Mouse (Mus musculus) ES-CJ7 (cell line): Measurements from ENCODE around the gene Fxyd2.

Source experiments
- DNase-seq: peaks from one replicate; pipeline ENCODE4 v3.0.0; 2011; ENCODE audit warnings: low read depth, low spot score

Gene Fxyd2

DNA sequence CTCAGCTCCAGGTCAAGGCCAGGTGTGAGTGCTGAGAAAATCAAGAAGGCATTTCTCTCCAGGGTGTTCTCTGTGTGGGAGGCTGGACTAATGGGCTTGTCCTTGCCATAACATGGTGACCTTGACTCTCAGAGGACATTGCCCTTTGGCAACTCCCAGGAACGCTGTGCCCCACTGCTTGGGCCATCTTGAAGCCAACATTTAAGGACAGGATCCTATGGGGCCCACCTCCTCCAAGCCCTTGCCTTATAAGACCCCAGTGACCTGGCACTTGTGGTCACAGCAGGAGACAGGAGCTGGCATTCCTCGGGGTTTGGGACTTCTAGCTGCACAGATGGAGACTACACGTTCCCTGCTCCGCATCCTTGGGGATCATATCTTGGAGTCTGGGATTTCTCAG, at the start of gene Fxyd2:
TSS of gene Fxyd2 (plus strand) at position 236 of the 400 bp plus-strand sequence.
- DNase-seq: no peak

DNA sequence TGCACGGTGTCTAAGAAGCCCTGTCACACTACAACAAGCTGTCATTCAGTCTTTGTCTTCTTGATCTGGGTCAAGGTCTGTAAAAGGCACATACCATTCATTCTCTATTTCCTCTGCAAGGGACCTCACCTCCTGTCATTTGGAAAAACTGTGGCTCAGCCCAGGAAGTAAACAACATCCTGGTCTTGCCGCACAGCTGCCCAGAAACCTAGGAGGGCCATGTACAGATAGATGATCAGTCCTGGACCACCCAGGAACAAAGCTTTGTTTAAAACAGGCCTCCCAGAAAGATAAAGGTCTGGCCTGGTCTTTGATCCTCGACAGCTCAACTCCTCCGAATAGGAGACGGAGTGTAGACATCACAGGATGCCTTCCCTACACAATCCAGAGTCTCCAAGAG, 49.6 kb upstream of the Fxyd2 start:
- DNase-seq: peak; percentile 78

DNA sequence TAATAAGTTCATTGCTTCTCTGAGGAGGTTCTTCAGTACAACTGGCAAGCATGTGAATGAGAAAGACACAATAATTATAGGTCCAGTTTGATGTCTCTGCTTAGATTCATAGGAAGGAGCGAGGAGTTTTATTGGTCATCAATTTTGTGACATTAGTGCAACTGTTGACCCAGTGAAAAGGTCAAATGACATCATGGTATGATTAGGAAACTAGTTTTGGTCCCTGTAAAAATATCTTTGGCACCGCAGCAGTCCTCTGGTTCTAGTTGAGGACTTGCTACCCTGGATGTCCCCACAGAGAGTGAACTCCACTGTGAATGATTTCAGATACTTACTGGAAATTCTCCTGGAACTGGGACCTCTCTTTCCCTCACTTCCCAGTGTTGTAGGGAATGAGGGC, 44.3 kb upstream of the Fxyd2 start:
- no peak for DNase-seq

DNA sequence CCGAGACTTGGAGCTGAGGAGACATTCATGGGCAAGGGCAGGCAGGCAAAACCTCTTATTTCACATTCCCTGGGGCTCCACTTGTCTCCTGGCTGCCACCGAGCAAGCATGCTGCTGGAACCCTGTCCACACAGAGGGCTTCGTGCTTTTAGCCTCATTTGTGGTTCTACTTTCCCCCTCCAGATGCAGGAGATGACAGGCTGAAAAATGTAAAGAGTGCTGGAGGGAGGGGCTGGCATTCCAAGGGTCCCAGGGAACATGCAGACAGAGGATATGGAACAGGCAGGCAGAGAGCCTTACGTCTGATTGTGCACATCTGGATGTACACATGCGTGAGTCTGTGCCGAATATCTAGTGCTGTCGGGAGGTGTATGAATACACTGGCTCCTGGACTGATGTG, 41.1 kb upstream of the Fxyd2 start:
- no peak for DNase-seq

DNA sequence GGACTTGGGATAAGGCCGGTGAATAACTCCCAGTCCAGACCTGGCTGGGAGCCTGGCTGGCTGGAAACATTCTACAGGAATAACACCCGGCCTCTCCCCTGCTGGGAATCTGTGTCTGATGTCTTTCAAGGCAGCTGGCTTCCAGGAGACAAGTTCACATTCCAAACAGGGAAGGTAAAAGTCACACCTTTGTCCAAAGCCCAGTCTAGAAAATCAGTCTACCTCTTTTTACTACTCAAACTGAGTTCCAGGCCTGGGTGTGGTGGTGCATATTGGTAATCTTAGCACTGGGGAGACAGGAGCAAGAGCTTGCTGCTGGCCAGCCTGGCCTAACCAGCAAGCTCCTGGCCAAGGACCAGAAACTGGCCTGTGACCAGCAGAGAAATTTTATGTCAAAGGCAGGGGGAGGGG, 37.4 kb upstream of the Fxyd2 start:
- DNase-seq: peak; percentile 88

DNA sequence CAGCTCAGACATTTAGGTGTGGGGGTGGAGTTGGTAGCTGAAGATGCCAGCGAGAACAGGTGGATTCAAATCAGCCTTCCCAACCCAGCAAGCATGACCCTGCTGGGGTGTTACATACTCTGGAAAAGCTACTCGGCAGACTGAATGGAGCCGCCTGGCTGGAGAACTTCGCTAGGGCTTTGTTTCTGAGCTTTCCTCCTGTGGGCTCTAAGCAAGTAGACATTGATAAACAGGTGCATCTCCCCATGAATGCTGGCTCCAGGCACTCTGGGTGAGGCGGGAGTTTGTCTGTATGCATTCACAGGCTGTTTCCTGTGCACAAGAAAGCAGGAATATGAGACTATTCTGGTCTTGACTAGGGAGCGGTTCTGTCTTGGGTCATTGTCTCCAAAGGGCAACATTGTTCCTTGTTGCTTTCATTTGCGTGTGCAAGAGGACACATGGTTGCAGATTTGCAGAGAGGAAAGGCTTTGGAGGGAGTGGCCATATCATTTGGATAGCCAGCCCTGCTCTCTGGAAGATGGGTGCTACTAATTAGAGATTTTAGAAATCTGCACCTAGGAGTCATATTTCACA, 35.7 kb upstream of the Fxyd2 start:
- DNase-seq: peak; percentile 24

DNA sequence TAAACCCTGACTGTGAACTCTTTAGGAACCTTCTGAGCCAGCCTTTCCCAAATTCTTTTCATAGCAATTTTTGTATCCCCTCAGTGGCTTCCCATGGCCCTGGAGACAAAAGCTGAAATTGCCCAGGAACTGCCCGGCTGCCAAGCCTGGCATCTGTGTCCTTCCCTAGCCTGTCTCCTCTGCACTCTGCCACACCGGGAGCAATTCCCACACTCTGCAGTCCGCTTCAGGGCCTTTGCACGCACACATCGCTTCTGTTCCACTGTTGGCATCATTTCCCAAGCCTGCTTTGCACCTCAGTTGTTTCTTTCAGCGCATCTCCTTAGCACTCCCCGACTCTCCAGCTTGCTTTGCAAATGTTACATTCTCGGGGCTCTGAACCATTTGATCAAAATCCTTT, 31.8 kb upstream of the Fxyd2 start:
- no peak for DNase-seq

DNA sequence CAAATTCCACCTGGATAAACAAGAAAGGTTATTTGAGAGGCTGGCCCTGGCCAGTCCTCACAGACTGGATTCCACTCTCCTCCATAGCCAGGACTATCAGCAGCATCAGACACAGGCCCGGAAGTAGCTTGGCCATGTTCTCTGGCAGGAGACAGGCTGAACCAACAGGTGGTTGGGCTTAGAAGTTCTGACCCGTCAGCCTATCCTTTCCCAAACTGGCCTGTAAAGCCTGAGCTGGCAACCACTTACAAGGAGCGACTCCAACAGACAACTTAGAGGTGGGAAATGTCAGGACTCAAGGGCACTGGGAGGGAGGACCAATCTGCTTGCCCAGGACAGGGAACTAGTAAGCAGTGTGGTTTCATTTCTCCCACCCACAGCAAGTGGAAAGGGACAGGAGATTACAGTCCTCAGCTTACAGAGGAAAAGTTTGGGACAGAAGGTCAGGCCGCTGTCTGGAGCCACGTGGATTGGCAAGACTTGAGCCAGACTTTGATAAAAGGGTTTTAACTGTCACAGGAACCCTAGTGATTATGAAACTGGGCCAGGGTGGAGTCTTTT, 31.0 kb upstream of the Fxyd2 start:
- no peak for DNase-seq

DNA sequence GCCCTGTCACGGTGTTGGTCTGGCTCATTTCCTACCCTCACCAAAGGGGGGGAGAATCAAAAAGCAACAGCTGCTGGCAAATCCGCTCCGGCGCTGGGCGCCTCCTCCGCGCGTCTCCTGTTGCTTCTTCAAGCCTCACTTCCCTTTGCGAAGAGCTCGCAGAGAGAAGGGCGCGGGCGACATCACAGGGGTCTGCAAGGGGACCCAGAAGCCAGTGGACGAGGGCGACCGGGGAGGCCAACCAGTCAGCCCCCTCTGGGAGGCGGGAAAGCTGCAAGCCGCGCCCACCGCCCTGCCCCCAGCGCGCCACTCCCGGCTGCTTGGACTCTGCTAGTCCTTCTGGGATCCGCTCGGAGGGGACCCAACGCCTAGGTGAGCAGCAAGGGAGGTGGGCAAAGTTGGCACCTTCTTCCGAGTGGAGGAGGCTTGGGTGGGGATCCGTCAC, 29.3 kb upstream of the Fxyd2 start, which contains the start of gene Fxyd6:
TSS of gene Fxyd6 (plus strand) at position 69 of the 445 bp plus-strand sequence.
- DNase-seq: peak; percentile 47

DNA sequence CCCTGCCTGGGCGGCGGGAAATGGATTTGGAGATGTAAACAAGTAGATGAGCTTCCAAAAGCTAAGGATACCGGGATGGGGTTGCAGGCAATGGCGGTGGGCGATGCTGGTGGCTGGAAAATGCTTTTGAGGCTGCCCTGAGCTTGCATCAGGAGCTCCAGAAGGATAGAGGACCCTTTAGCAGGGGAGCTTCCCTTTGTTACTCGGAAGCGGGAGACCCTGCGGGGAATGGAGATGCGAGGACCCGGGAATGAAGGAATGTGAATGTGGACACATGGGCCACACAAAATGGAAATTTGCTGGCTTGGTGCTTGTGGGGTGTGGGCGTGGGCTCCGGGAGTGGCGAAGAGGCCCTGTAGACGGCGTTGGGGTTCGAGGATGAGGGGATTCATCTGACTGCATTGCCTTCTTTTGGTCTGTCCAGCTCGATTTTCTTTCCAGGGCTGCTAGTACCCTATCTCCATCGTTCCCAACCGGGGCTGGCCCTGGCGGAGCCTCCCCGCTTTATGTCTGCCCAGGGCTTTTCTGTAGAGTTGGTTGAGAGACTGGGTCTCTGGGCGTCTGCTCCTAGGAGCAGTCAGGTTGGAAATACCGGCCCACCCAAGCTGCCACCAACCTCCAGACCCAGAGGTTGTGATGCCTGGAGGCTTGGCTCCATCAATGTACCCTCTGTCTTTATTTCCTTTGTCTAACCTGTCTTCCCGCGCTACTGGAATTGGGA, 28.7 kb upstream of the Fxyd2 start:
- DNase-seq: no peak

DNA sequence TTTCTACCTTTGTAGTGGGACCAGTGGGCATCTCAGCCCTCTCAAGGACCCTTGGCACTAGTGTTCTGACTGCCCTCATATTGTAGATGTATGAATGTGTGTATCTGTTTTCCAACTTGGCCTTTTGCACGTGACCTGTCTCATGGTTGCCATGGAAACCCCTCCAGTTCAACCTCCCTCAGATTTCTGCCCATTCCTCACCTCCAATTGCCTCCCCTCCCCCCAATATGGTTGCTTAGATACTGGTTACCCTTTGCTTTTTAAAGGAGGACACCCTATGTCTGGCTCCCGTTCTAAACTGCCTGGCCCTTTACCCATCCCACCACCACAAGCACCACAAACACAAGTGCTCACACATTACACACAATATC, 28.1 kb upstream of the Fxyd2 start:
- peak; percentile 46 for DNase-seq

DNA sequence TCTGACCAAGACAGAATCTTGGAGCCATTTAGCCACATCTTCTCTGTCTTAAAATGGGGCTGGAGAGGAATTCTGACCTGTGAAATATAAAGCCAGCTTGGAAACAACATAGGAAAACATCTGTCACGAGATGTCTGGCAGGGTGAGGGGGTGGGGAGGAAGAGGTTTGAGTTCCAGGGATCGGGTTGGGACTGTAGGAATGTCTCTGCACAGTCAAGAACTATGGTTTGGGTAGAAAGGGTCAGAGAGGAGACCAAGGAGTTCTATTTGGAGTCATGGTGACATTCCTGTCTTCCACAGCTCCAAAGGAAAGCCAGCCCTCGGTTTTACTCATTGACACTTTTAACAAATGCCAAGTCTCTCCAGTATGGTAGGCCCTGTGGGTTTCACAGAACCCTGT, 25.6 kb upstream of the Fxyd2 start:
- no peak for DNase-seq

DNA sequence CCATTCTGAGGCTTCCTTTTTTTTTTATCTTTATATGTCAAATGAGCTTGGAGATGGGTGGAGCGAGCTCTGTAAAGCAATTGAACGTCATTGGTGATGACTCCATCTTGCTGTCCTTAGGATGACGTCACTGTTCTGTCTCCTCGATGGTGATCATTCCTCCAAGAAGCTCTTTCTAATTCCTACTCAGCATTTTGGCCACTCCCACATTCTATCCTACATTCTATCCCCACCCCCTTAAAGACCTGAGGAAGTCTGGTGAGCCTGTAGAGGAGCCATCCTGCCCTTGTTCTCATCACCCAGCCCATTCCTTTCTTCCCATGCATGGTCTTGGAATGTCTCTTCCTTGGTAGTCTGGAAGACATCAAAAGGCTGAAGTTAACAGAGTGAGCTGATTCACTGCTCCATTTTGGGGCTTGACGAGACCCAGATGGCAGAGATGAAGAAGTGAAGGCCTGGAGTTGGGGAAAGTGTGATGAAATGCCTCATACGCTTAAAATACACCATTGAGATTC, 24.4 kb upstream of the Fxyd2 start:
- peak; percentile 50 for DNase-seq

DNA sequence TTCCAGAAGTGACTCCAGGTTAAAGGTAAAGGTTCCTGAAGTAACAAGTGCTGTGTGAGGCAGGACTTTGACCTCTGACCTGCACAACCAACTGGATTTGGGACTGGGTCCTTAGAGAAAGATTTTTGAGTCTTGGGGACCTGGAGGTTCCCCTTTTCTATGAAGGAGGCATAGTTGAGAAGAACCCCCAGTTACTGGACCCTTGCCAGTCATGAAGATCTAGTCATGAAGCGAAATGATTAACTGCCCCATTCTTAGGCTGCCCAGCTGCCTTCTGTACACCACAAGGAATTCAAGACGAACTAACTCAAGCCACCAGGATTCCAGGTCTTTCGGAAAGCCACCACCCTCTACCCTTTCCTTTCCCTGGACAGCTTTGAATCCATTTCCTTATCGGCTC, 23.0 kb upstream of the Fxyd2 start:
- no peak for DNase-seq

DNA sequence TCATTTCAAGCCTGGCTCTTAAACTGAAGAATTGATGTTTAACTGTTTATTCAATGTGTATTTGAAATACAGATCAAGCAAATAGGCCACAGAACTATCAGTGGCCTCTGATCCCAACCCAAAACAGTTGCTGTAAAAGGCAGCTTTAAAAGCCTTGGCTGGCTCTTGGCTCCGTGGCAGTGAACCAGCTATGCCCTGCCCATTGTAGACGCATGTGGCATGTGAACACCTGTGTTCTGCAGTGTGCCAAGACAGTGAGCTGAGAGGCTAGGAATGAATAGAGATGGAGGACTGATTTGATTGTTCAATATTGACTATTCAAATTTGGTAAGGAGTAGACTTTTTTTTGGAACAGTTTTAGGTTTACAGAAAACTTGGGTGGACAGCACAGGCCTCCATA, 22.6 kb upstream of the Fxyd2 start:
- no peak for DNase-seq

DNA sequence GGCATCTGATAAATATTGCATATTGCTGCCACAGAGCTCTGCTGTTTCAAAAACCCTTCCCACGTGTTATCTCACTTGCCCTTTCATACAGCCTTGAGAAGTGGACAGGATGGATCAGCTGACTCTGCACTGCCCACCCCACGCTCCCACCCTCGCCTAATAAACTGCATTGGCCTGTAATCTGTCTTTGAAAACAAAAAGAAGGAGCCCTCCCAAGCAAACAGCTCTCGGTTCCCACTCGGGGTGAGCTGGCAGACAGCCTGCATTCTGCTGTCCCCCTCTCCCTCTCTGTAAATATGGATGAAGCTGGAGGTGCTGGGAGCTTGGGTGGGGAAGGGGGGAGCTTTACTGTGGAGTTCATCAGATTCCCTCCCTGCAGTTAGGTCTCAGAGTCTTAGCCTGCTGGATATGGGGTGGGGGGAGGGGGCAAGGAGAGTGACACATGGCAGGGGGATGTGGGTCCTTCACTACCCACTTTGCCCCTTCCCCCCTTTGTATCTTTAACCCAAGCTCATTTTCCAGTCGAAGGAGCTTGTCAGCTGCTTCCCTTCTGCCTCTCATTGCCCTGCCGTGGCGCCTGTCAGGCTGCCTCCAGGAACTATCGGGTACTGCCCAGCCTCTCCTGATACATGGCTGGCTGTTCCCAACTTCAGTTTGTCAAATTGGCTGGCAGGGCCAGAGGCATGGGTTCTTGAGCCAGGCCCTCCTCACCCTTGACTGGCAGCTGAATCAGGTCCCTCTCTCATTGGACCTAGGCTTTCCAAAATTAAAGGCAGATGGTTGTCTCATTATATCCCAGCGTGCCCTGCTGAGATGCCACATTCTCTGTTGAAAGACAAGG, 18.8 kb upstream of the Fxyd2 start:
- DNase-seq: no peak

DNA sequence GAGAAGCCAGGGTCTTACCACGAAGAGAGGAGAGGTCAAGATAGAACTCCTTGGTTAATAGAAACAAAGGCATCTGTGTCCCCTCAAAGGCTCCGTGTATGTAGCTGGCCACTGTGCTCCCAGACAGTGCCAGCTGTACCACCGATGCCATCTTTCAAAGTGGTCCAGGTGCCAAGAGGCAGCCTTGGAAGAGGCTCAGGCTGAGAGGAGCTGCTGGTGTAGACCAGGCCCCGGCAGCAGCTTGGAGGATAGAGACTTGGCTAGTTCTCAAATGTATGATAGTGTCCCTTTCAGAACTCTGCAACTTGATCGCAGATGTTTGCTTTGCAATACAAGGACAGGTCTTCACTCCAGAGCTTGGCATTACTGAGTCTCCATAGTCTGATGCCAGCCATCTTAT, 17.1 kb upstream of the Fxyd2 start:
- no peak for DNase-seq

DNA sequence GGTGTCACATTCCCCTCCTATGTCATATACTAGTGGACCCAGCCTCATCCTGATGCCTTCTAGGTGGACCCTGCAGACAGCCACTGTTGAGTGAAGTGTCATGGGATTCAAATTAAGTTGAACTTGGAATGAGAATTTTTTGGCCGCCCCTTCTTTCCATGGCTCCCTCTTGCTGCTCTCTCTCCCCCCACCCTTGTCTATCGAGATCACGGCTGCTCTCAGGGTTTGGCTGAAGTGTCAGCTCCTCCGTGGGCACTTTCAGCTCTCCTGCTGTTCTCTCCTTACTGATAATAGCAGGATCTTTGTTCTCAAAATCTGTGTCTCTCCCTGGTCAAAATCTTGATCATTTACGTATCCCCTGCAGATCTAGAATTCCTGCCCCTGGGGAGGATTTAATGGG, 16.6 kb upstream of the Fxyd2 start:
- no peak for DNase-seq

DNA sequence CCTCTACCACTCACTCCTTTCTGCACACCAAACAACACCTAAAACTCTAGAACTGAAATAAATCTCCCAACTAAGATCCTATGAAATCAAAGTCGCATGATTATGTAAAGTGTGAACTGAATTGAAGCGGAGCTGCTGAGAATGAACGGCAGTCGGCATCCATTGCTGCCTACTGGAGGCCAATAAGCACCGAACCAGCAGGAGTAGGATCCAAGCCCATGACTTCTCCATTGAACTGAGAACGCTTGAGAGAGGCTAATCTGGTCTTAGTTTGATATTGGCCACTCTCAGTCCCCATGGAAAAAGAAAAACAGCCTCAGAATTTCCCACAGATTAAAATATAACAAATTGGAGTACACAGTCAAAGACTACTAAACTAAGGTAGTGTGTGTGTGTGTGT, 15.6 kb upstream of the Fxyd2 start:
- DNase-seq: no peak

DNA sequence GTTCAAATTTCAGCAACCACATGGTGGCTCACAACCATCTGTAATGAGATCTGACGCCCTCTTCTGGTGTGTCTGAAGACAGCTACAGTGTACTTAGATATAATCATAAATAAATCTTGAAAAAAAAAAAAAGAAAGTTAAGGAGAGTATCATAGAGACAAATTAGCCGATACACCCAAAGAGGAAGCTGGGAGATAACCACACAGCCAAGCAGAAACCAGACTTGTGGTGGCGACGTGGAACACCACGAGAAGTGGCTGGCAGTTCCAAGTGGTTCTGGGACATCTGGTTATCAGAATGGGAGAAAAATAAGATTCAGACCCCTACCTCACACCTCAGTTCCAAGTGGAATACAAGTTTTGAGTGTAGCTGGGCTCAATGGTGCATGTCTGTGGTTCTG, 12.8 kb upstream of the Fxyd2 start:
- no peak for DNase-seq

DNA sequence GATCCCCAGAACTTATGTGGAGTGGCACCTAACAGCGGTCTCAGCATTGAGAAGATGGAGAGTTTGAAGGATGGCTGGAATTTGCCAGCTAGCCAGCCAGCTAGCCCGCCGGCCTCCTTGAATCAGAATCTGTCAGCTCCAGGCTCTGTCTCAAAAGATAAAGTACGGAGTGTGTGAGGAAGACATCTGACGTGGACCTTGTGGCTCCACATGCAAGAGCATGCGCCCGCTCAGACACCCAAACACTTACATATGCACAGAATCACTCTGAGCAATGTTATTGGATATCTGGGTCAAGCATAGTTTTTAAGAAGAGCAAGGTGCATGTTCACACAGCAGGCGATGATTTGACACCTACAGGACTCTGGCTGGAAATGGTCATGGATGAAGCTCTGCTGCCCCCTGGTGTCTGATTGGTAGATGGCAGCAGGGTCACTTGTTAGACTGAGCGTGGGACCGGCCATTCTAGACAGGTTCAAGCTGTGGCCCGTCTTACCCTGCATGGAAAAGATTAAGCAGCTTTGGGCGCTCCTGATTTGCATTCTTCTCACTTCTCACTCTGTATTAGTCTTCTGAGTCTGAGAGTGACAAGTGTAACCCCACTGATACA, 11.0 kb upstream of the Fxyd2 start:
- peak; percentile 82 for DNase-seq

DNA sequence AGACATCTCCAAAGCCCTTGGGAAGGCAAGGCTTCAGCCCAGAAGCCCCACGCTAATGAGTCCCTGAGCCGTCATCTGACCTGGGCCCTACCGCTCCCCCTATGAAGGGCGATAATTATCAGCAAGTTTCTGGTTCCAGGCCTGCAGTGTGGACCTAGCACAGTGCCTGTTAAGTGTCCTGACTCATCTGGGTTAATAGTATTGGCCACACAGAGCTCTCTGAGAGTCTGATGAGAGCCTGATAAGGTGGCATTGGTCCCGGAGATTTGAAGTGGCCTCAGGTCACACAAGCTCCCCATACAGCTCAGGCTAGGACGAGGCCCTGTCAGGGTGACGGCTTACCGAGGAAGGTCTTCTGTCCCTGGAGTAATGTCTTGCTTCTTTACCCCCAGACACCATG, 9.9 kb upstream of the Fxyd2 start:
- DNase-seq: no peak
